Mouse (Mus musculus) embryonic fibroblast, embryonic 13.5 days (primary cell): ENCODE measurements around the gene Asb17.

Experiments
- CTCF ChIP-seq: IDR thresholded peaks from 2 replicates; pipeline ENCODE4 v1.5.1; 2011; ENCODE audit warnings: mild to moderate bottlenecking, control low read depth, low read length, moderate library complexity, borderline replicate concordance; ENCODE audit not compliant: insufficient read depth
- POLR2A ChIP-seq: IDR thresholded peaks from 2 replicates; pipeline ENCODE4 v1.6.1; 2011; ENCODE audit warnings: low read depth, mild to moderate bottlenecking, control low read depth, low read length, moderate library complexity

DNA sequence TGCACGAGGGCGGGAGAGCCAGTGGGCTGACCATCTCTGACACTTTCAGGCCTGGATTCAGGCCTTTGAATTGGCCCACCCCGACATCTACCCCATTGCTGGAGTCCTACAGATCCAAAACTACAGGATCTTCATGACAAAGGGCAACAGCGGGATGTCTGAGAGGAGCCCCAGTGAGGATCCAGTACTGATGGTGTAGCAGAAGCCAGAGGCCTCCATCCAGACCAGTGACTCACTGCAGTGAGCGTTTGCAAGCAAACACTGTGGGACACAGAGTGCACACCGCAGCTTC lies 11.4 kb upstream of the Asb17 start:
- TF ChIP-seq CTCF (no peak), POLR2A (no peak)
